Mouse (Mus musculus) lung, adult 18-20 months (tissue): ENCODE data around the gene Zfp992.
"Not testable (repeated sequence)": the region's sequence is repeated elsewhere in the genome, so short reads cannot be mapped to it uniquely, and the experiment has no call there.

Experiments used
- DNase-seq, 2 experiments: peaks; one replicate each; pipeline ENCODE4 v3.0.0; 2022; ENCODE audit warnings: mixed read lengths in 2 of 2

Gene Zfp992

DNA sequence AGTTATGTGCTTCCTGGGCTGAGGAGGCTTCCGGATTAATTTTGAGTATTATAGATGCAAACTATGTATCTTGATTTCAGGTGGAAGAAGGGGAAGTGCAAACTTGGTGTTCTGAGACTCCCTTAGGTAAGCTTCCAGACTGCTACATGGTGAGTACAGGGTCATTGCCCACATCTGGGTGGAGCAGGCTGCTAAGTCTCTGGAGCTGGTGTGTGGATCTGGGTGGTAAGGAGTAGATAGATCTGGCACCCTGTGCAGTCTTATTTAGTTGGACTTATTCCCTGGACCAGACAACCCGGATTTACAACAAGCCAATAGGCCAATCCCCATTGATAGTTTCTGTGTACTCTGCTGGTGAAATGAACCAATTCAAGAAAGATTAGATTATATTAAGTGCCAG lies at the start of gene Zfp992:
Gene Zfp992, plus strand, starts transcription at position 74 of the 400 bp plus-strand sequence.
- DNase-seq: not testable (repeated sequence)

DNA sequence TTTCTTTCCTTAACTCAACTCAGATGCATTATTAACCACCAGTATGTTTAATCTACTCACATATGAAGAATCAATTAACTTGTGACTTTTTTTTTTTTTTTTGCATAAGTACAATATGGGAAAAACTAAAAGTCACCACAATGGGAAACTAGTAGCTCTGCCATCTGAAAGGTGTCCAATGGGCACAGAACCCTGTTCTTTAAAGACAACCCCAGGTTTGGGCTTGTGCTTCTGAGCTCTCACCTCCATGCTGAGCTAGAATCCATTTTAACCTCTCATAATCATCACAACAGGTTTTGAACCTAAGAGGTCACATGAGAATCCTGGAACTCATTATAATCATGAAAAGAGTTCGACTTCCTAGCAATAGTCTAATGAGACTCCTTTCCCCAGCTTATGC lies 19.4 kb upstream of the Zfp992 start:
- DNase-seq: not testable (repeated sequence)

DNA sequence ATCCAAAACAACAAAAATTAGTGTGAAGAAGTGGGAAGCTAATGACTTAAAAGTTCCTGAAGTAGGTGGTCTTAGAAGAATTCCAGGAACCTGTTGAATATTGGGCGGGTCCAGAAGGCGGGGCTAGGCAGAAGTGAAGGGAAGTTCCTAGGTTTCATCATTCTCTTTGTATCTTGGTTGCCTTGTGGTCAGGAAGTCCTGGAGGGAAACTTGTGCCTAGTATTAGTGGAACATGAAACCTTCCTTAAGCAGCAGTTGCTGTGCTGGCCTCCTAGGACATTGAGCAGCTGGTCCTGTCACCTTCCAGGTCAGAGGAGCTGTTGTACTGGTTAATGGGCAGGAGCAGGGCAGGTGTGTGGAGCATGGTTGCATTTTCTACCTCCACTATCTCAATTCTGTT lies 17.9 kb upstream of the Zfp992 start:
- DNase-seq: not testable (repeated sequence)

DNA sequence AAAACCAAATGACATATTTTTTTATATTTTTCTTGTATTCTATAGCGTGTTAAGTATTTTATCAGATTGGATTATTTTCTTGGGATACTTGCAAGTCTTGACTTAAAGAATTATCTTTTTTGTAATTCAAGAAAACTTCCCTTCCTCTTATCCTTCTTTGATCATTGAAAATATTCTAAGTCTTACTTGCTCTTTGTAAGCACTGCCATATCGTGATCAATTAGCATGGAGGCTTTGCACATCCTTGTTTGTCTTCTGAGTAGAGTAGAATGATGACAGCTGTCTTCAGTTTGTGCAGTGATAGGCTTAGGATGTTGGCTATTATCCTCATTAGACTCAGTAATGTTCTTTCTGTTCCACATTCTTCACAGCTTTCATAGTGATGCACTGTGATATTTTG lies 13.3 kb upstream of the Zfp992 start:
- not testable (repeated sequence) for DNase-seq

DNA sequence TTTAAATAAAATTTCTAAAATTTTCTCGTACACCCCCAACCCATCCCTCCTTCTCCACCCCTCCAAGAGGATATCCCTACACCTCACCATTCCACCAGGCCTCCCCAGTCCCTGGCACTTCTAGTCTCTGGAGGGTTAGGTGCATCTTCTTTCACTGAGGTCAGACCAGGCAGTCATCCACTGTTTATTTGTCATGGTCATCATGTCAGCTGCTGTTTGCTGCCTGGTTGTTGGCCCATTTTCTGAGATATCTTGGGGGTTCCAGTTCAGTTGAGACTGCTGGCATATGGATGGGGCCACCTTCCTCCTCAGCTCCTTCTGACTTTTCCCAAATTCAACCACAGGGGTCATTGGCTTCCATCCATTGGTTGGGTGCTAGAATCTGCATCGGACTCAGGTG lies 11.6 kb upstream of the Zfp992 start:
- DNase-seq: not testable (repeated sequence)

DNA sequence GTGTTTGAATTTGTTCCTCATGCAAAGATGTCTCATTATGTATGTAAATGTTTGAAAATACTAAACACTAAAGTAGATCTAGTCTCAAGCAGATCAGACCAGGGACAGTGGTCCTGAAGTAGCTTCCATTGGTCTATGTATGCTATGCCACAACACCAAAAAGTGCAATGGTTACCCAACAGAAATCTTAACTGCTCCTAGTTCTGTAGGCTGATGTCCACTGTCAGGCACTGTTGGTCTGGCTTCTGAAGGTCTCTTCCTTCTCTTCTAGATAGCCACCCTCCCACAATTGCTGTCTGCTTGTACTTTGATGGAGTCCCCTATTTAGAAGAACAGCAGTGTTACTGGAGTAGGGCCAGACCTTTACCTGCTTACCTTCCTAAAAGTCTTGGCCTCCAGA lies 4.5 kb upstream of the Zfp992 start:
- not testable (repeated sequence) for DNase-seq

DNA sequence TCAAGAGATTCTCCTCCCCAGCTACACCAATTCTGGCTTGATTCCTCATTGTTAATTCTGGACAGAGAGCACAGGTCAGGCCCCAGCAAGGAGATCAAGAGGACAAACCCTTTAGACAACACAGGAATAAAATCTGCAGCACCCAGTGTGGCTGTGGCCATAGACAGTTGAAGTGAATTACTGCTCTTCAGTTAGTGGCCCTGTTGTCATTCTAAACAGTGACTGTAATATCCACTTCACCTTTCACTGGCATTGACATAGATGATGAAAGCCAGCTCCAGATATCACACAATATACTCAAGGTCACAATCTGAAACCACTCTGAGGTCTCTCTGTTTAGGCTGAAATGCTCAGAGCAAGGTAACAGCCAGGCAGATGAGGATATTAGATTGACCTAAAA lies 3.7 kb upstream of the Zfp992 start:
- not testable (repeated sequence) for DNase-seq

DNA sequence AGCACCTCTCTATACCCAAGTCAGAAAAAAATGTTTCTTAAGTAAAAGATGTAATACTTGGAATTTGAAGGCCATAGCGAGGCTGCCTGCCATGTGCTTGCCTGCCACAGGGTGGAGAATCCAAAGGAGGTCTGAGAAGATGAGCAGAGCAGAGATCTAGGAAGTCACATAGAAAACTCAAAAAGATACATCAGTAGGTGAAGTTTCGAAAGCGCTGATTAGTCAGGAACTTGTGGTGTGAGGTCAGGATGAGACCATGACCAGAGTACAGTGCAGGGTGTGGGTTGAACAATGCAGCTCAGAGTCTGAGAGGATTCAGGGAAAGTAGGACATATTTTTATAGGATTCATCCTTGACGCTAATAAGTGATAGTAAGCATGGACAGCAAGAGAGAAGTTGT lies 2.7 kb upstream of the Zfp992 start:
- not testable (repeated sequence) for DNase-seq

DNA sequence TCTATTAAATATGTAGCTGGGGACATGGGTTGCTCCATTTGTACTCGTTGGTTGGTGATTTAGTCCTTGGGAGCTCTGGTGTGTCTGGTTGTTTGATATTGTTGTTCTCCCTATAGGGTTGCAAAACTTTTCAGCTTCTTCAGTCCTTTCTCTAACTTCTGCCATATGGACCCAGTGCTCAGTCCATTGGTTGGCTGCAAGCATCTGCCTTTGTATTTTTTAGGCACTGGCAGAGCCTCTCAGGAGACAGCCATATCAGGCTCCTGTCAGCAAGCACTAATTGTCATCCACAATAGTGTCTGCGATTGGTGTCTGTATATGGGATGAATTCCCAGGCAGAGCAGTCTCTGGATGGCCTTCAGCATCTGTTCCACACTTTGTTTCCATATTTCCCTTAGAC lies 1.8 kb upstream of the Zfp992 start:
- DNase-seq: not testable (repeated sequence)

DNA sequence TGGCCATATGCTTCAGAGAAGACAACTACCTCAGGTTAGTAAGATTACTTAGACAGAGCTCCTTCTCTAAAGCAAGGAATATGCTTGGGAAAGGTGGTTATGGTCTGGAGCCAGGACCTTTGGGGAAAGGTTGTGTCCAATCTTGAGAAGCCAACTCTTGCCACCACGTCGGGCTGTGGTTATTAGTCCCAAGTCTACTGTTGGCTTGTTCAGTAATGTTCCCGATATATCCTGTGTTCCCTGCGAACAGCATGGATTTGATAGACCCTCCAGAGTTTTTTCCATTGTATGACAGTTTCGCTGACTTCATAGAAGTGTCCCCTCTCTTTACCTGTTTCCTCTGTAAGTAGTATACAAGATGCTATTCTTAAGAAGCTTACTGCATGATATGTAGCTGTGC lies 888 bp downstream of the Zfp992 start:
- DNase-seq: not testable (repeated sequence)

DNA sequence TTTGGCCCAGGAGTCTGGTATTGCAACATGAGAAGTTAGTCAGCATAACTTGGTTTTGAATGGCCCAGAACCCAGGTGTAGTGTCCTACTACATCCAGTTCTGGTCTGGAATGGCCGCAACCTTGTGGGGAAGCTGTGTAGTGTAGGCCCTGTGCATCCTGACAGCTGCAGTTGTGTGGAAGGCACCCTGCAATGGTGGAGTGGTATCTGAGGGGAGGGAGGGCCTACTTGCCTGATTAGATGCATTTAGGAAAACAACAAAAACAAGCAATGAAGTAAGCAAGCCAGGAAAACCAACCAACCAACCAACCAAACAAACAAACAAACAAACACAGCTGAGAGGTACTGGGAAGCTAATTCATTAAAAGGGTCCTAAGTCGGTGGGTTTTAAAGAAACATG lies 3.8 kb downstream of the Zfp992 start:
- not testable (repeated sequence) for DNase-seq

DNA sequence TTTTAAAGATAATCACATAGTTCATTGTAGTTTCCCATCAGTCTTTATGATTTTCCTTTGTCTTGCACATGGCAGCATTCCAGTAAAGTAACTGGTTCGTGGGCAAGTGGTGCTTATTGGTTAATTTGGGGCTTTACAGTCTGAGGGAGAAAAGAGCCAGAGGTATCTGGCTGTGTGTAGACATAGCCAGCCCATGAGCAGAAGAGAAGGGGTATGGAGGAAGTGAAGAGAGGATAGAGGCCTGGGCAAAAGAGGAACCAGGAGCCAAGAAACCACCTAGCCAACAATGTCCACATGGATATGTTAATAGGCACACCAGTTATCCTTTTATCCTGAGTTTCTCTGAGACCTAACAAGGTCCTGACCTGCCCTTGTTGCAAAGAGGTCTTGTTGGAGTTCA lies 5.3 kb downstream of the Zfp992 start:
- DNase-seq: not testable (repeated sequence)

DNA sequence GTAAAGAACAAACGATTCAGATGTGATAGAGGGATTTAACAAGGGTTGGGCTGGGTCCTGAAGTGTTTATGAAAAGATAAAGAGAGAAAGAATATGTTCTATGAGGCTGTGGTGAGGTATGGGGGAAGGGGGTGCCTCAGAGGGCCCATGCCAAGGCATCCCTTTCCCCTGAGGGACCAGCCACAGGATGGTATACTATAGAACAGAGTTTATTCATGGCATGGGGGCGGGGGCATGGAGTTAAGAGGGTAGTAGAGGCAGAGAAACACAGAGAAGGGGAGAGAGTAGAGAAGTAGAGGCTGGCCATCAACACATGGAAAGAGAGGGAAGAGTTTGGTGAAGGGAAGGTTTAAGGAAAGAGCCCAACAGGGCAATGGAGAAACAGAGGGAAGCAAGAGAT lies 6.1 kb downstream of the Zfp992 start:
- no peak for DNase-seq

DNA sequence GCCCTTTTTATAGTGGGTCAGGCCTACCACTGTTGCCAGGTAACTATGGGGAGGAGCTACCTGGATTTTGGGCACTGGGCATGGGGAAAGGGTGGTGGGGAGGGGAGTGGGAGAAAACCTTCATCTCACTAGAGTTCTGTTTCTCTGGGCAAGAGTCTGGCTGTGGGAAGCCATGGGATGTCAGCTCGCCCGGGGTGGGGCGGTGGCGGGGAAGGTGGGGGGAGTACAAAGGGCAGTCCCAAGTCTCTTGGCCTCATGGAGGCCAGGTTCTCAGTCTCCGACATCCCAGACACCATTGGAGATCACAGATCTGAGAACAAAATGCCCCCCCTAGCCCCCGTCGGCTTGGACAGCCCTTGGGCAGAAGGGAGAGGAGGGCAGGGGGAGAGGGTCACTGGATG lies 6.5 kb downstream of the Zfp992 start:
- DNase-seq: no peak

DNA sequence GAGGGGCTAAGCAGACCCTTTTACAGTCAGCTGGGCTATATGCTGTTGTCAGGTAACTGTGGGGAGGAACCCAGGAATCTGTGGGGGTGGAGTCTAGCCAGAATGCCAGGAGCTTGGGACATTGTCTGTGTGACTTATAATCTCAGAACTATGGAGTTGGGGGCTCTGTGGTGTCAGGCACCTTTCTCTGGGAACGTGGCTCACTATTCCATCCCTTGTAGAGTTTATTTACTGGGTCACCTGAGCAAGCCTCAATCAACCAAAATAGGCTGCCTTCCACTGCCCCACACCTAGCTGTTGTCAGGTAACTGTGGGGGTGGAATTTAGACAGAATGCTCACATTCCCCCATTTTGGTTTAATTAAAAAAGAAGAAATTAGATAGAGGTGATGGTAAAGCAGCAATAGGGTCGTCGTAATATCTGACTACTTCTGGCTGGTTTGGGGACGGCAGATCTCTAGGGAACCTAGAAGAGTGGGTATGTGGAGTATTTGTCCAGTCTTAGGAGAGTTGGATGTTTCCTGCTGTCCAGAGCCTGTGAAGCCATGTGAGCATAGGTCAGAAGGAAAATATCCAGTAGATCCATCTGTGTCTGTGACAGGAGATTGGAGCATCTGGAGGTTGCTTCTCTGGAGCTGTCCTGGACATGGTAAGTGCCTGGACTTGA lies 7.4 kb downstream of the Zfp992 start:
- no peak for DNase-seq

DNA sequence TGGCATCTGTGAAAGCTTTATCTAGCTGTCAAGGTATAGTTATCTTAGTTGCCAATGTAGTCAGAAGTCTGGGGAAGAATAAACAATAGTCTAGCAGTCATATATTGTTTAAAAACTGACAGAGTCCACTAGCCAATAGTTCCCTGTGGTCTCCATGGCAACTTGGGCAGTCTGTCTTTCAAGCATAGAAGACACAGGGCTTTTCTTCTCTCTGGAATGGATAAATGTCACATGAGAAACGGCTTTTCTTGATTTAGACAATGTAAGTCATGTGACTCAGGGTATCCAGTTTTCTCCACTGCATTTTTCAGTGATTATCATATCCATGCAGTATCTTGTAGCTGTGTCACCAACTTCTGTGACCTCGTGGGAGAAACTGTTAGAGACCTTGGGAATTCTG lies 8.3 kb downstream of the Zfp992 start:
- no peak for DNase-seq

DNA sequence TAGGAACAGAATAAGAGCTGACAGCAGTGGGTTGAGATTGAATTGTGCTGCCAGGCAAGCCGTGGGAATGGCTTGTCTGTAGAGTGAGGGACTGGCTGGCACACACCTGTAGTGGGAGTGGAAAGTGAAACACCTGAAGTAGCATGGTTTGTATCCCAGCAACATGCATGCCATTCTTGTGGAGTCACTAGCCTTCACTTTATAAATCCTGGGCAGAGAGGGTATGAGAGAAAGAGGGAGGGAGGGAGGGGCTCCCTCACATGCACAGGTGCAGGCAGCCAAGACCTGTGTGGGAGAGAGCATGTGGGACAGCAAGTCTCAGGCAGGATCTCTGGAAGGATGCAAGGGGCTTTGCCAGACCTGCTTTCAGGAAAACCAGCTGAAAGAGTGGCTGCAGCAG lies 8.9 kb downstream of the Zfp992 start:
- no peak for DNase-seq

DNA sequence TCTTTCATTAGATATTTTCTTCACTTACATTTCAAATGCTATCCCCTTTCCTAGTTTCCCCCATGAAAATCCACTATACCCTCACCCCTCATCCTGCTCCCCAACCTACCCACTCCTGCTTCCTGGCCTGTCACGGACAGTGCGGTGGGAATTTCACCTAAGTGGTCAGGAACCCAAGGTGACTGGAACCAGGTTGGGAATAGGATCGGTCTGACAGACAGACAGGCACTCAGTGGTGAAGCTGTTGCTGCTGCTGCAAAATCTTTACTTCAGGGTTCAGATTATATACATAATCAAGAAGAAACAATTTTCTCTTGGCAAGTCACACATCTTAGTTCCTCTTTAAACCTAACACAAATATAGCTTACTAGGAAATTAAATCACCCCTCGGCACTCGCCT lies 11.0 kb downstream of the Zfp992 start:
- not testable (repeated sequence) for DNase-seq

DNA sequence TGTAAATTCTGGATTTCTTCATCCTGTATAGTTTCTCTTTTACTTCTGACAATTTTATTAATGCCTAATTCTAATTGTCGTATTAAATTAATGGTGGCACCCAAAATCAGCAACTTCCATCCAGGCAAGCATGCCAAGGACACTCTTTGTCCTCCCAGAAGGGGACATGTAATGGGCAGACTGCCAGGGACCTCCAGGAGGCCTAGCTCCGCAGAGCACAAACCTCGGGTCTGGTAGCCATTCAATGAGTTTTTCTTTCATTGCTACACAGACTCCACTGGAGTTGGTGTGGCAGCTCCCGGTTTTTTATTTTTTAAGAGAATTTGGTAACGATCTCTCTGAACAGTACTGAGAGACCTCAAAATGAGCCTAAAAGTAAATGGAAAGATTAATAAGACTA lies 11.9 kb downstream of the Zfp992 start:
- DNase-seq: not testable (repeated sequence)

DNA sequence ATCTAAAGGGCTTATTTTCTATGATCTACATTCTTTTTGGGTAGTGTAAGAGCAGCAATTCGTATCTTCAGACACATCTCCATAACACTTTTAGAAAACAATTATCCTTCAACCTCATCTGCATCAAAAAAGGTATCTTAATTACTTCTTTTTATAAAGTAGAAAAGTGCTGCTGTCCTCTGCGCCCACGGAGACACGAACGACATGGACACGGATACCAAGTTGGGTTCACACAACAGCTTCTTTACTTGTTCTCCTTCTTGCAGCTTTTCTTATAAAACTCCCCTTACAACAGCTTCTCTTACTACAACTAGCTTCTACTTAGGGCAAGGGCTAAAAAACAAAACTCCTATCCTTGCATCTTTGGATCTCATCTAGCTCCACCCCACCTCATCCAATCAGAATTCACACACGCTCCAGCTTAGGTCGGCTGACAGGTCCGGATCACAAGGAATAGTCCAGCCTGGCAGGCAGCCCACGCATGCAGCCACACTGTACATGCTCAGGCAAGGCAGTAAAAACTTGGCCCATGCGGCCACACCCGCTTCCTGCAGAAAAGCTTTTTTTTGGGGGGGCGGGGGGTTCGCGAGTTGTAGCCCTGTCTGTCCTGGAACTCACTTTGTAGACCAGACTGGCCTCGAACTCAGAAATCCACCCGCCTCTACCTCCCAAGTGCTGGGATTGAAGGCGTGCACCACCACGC lies 15.0 kb downstream of the Zfp992 start:
- DNase-seq: not testable (repeated sequence)

DNA sequence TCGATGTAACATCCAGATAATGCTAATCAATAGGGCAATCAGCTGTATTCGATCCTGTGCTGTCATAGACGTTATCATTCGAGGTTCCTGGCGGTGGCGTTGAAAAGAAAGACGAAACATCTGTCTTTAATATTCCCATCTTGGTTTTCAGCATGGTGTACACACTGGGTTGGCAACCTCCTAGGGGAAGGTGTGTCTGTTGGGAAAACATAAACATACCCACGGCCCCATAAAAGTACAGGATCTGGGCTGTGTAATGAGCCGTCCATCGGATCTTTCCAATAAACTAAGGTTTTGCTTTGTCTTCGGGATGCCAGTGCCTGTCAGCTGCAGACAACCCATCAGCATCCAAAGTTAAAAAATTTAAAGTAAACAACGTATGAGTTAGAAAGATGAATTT lies 21.2 kb downstream of the Zfp992 start:
- DNase-seq: not testable (repeated sequence)

DNA sequence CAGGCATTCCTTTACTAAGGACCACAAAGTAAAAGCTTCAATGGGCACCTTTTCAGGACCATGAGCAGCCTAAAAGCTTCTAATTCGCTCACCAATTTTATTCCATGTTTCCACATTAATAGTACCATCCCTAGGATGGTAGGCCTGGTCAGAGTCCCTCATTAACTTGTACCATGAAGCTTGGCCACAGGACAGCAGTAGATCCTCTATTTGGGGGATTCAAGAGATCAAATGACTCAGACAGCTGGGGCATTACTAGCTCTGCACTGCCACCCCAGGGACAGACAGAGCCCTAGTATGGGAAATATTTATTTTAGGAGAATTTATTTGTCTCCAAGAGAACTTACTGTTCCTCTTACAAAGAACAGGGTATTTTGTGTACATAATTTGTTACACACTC lies 25.4 kb downstream of the Zfp992 start:
- not testable (repeated sequence) for DNase-seq

DNA sequence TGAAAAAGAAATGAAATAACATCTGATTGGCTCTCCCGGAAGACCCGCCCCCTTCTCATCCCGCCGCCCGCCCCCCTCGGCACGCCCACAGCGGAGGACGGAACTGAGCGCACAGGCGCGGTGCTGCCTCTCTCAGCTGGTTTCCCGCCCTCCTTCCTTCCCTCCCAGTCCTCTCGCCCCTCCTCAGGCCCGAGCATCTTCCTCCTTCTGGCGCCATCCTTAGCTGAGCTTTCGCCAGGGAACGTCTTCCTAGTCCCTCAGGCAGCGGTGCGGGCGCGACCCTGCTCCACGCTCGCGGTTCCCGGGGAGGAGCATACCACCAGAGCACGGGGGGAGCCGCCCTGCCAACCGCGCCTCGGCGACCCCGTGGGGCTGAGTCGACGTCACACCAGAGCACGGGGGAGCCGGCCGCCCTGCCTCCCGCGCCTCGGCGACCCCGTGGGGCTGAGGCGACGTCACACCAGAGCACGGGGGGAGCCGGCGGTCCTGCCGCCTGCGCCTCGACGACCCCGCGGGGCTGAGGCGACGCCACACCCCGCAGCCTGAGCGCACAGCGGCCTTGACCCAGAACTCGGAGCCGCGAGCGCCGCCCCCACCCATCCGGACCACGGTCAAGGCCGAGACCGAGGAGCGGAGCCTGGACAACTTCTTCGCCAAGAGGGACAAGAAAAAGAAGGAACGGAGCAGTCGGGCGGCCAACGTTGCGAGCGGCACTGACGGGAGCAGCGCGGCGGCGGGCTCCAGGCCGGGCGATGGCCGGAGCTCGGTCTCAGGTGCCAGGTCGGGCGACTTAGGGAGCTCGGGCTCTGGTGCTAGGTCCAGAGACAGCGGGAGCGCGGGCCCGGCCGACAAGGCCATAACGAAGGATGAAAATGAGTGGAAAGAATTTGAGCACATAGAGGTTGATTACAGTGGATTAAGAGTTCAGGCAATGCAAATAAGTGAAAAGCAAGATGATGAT lies 26.2 kb downstream of the Zfp992 start:
- not testable (repeated sequence) for DNase-seq
